Mouse (Mus musculus) mouse embryonic stem cell (cell line): Measurements from ENCODE around the gene Mill1.

Experiments used
- in situ Hi-C, 2 experiments: fragments of 300-500 bp; cut with MboI; formaldehyde crosslinking; loops; 1 replicate in 1 of 2; 3 replicates in 1 of 2; pipeline ENCODE4 v1.14.3; 2019 to 2020; ENCODE audit warnings: low sequenced_read_pairs in 2 of 2, low pct_unique_long_range_greater_than_20kb in 1 of 2, mixed read lengths in 1 of 2; ENCODE audit not compliant: unreplicated experiment in 1 of 2

Gene Mill1

DNA sequence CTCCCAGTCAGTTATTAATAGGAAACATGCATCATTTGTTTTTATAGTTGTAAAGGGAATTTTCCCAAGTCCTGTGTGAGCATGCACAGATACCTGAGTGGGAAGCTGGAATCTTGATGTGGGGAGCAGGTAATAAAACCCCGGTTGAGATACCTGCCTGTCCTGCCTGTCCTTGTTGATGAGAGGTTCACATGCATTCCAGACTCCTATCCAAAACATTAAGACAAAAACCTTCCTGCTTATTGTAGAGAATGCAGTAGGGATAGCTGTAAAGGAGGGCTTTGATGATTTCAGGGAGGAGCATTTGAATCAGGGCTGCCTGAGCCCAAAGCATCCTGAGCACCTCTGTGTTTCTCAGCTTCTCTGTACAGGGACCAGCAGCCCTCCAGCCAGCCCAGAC is at the start of gene Mill1:
Mill1 (plus strand) TSS at position 301 of the 400 bp plus-strand sequence.
- in situ Hi-C loops, result loop anchor here in 1 of 2 experiments (25.0 kb wide), 2 partner anchors 442 to 592 kb away; partner anchors contain the start of genes Mill2 and Psg20

- in situ Hi-C loops, result no loop called here
These were observed 34.2 kb upstream of the Mill1 start for GRCm38 (mm10) chr7:18210938-18211337.

- in situ Hi-C loops, result no loop called here
These were observed 30.4 kb upstream of the Mill1 start for GRCm38 (mm10) chr7:18214699-18215098.

DNA sequence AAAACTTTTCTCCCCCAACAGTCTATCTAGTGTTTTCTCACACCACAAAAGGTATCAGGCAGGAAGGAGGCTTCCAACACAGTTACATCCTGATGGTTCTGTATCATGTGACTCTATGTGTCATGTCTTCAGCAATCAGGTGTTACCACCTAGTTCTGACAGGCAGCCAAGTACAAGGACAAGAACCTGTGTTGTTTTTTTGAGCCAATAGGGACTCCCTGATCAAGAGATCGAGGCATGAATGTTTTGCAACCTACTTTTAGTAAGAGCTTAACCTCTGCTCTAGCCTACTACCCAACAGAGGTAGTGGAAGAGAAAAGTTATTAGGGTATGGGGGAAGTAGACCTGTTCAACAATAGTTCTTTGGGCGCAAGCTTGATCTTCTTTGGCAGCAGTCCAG is 6.6 kb upstream of the Mill1 start:
- in situ Hi-C loops, result loop anchor here in 1 of 2 experiments (25.0 kb wide), 2 partner anchors 449 to 599 kb away; partner anchors contain the start of genes Mill2 and Psg20

- in situ Hi-C loops, result loop anchor here in 1 of 2 experiments (25.0 kb wide), 2 partner anchors 446 to 596 kb away; partner anchors contain the start of genes Mill2 and Psg20
These were observed 3.9 kb upstream of the Mill1 start for GRCm38 (mm10) chr7:18241217-18241616.

DNA sequence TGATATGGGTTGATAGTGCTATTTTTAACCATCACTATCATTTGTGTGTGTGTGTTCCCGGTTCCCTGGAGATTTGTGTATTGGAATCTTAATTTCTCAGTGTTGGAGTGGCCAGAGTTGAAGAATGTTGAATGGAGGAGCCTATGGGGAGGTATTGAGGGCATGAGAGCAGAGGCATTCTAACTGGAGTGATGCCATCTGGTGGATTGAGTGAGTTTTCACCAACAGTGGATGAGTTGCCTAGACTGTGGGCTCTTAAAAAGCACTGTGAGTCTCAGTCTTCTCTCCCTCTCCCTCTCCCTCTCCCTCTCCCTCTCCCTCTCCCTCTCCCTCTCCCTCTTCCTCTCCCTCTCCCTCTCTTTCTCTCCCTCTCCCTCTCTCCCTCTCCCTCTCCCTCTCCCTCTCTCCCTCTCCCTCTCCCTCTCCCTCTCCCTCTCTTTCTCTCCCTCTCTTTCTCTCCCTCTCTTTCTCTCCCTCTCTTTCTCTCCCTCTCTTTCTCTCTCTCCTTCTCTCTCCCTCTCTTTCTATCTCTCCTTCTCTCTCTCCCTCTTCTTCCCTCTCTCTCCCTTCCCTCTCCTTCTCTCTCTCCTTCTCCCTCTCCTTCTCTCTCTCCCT is 1.1 kb upstream of the Mill1 start:
- in situ Hi-C loops, result loop anchor here in 1 of 2 experiments (25.0 kb wide), 2 partner anchors 443 to 593 kb away; partner anchors contain the start of genes Mill2 and Psg20

- in situ Hi-C loops, result loop anchor here (10.0 to 25.0 kb wide), 2 partner anchors 135 to 602 kb away; partner anchors contain the start of gene Pglyrp1 (in 1 of the 2)
These were observed 15.1 kb downstream of the Mill1 start for GRCm38 (mm10) chr7:18260219-18260618.

DNA sequence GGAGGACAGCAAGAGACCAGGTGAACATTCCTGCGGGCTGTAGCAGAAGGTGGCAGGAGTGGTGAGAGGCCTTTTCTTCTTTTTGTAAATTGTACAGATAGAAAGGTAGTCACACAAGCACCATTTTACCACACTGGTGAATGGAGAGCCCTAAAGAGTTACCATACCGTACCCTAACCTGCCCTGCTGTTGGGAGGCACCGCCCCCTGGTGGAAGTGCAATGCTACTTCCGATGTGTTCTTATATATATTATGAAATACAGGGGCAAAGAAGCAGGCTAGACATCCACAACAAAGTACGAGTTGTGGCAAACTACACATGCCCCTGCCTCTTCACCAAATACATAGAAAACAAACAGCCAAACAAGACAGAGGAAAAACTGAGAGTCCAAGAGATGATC is 19.9 kb downstream of the Mill1 start:
- in situ Hi-C loops, result loop anchor here (10.0 to 25.0 kb wide), 2 partner anchors 130 to 597 kb away; partner anchors contain the start of gene Pglyrp1 (in 1 of the 2)
